Mouse (Mus musculus) embryonic facial prominence, embryonic 15.5 days (tissue): ENCODE measurements around the gene Trim45. TPM values are rescaled to one million over a fixed set of nuclear protein-coding genes. Genes with fewer than 3 reads are reported as not detected.

ENCODE experiments used
- ATAC-seq: fragments of 200-750 bp; cut with Nextera tagmentation; 2 replicates; pipeline ENCODE4 v1.8.0; 2017; ENCODE audit warnings: low read depth, moderate TSS enrichment; ENCODE audit not compliant: insufficient number of reproducible peaks, low FRiP score, low TSS enrichment
- H3K27ac ChIP-seq: fragments of 300-500 bp; sonication (generic); replicated peaks from 2 replicates; pipeline ENCODE4 v1.5.1; 2015; ENCODE audit warnings: mild to moderate bottlenecking, inconsistent platforms
- H3K27me3 ChIP-seq: fragments of 300-500 bp; sonication (generic); 2 replicates; pipeline ENCODE4 v1.6.1; 2015; ENCODE audit warnings: inconsistent platforms
- H3K36me3 ChIP-seq: fragments of 300-500 bp; sonication (generic); 2 replicates; pipeline ENCODE4 v1.6.1; 2015; ENCODE audit warnings: mild to moderate bottlenecking, inconsistent platforms
- H3K4me1 ChIP-seq: fragments of 300-500 bp; sonication (generic); 2 replicates; pipeline ENCODE4 v1.6.1; 2015; ENCODE audit warnings: inconsistent platforms
- H3K4me2 ChIP-seq: fragments of 300-500 bp; sonication (generic); replicated peaks from 2 replicates; pipeline ENCODE4 v1.6.1; 2015; ENCODE audit warnings: mild to moderate bottlenecking, inconsistent platforms
- H3K4me3 ChIP-seq: fragments of 300-500 bp; sonication (generic); replicated peaks from 2 replicates; pipeline ENCODE4 v1.5.1; 2015; ENCODE audit warnings: mild to moderate bottlenecking, inconsistent platforms
- H3K9ac ChIP-seq: fragments of 300-500 bp; sonication (generic); 2 replicates; pipeline ENCODE4 v1.6.1; 2015; ENCODE audit warnings: inconsistent platforms
- H3K9me3 ChIP-seq: fragments of 300-500 bp; sonication (generic); replicated peaks from 2 replicates; pipeline ENCODE4 v1.6.1; 2016; ENCODE audit warnings: inconsistent platforms
- WGBS: fragments of 180-500 bp; shearing (Covaris S2); methylation state at CpG from one replicate; pipeline ENCODE4 v1.1.7; 2015; 5-methylcytosine and 5-hydroxymethylcytosine counted together
- polyA plus RNA-seq: library from polyadenylated mRNA; unstranded; fragments of >200 nt; fragmentation: Nextera tagmentation; extraction: Ambion mirVana; gene quantifications from 2 replicates; pipeline ENCODE4 v1.2.1, GENCODE M21; 2015

Gene Trim45
- polyA plus RNA-seq, result 6.5 and 7.1 TPM in 2 replicates

GRCm38 (mm10) chr3:100921825-100922505 is at the start of gene Trim45:
Gene Trim45, plus strand, starts transcription at chr3:100922202.
- no peaks in the 10 kb centered on the region for H3K9me3 ChIP-seq
- under 1% methylated on average over 39 of the region's 39 CpGs for WGBS
- peak; percentile 98 for ATAC-seq

GRCm38 (mm10) chr3:100877057-100877456 is 44.9 kb upstream of the Trim45 start:
- Histone ChIP-seq H3K4me1 (no peaks in the 10 kb centered on the region), H3K9me3 (no peaks in the 10 kb centered on the region), H3K27me3 (no peaks in the 10 kb centered on the region), H3K4me3 (no peak overlapping the region), H3K36me3 (no peaks in the 10 kb centered on the region), H3K4me2 (no peak overlapping the region), H3K9ac (no peak overlapping the region), H3K27ac (no peak overlapping the region)
- no peak for ATAC-seq
- 75% methylated on average over 4 of the region's 4 CpGs for WGBS

More at GRCm38 (mm10) chr3:100921825-100922505, at the start of gene Trim45:
- no peaks in the 10 kb centered on the region for H3K27me3 ChIP-seq
- H3K4me1 ChIP-seq, result peaks cover 45% of the 10 kb centered on the region
- peak within 1 kb of the TSS; percentile 48 for H3K9ac ChIP-seq
- no peaks in the 10 kb centered on the region for H3K36me3 ChIP-seq
- peak within 1 kb of the TSS; percentile 59 for H3K4me2 ChIP-seq
- peak within 1 kb of the TSS; percentile 82 for H3K27ac ChIP-seq
- H3K4me3 ChIP-seq, result peak within 1 kb of the TSS; percentile 61

- no peaks in the 10 kb centered on the region for H3K36me3 ChIP-seq
- no peak for ATAC-seq
- 59% methylated on average over 6 of the region's 6 CpGs for WGBS
- H3K4me3 ChIP-seq, result no peak overlapping the region
- no peaks in the 10 kb centered on the region for H3K9me3 ChIP-seq
- H3K27me3 ChIP-seq, result no peaks in the 10 kb centered on the region
- no peak overlapping the region for H3K4me2 ChIP-seq
- no peak overlapping the region for H3K9ac ChIP-seq
- no peak overlapping the region for H3K27ac ChIP-seq
- H3K4me1 ChIP-seq, result no peaks in the 10 kb centered on the region
Observed at GRCm38 (mm10) chr3:100881403-100881802, 40.6 kb upstream of the Trim45 start.

- ATAC-seq, result no peak
- Histone ChIP-seq H3K36me3 (no peaks in the 10 kb centered on the region), H3K4me2 (no peak overlapping the region), H3K4me3 (no peak overlapping the region), H3K9ac (no peak overlapping the region), H3K4me1 (no peaks in the 10 kb centered on the region), H3K9me3 (no peaks in the 10 kb centered on the region), H3K27ac (no peak overlapping the region), H3K27me3 (no peaks in the 10 kb centered on the region)
- 88% methylated on average over 9 of the region's 9 CpGs for WGBS
Observed at GRCm38 (mm10) chr3:100881843-100882634, 40.0 kb upstream of the Trim45 start.

- WGBS, result 88% methylated on average over 1 of the region's 1 CpGs
- H3K4me1 ChIP-seq, result no peaks in the 10 kb centered on the region
- no peaks in the 10 kb centered on the region for H3K27me3 ChIP-seq
- no peak overlapping the region for H3K4me3 ChIP-seq
- H3K27ac ChIP-seq, result no peak overlapping the region
- H3K9me3 ChIP-seq, result no peaks in the 10 kb centered on the region
- H3K4me2 ChIP-seq, result no peak overlapping the region
- no peak for ATAC-seq
- H3K36me3 ChIP-seq, result no peaks in the 10 kb centered on the region
- H3K9ac ChIP-seq, result no peak overlapping the region
Observed at GRCm38 (mm10) chr3:100889234-100889633, 32.8 kb upstream of the Trim45 start.

GRCm38 (mm10) chr3:100890406-100890805 is 31.6 kb upstream of the Trim45 start:
- 84% methylated on average over 3 of the region's 3 CpGs for WGBS

GRCm38 (mm10) chr3:100892383-100893335 is 29.3 kb upstream of the Trim45 start:
- Histone ChIP-seq H3K36me3 (no peaks in the 10 kb centered on the region), H3K27ac (no peak overlapping the region), H3K4me1 (no peaks in the 10 kb centered on the region), H3K9me3 (no peaks in the 10 kb centered on the region), H3K4me2 (no peak overlapping the region), H3K4me3 (no peak overlapping the region), H3K9ac (no peak overlapping the region), H3K27me3 (no peaks in the 10 kb centered on the region)
- 64% methylated on average over 11 of the region's 11 CpGs for WGBS
- ATAC-seq, result no peak

More at GRCm38 (mm10) chr3:100890406-100890805, 31.6 kb upstream of the Trim45 start:
- Histone ChIP-seq H3K27ac (no peak overlapping the region), H3K4me1 (no peaks in the 10 kb centered on the region), H3K4me2 (no peak overlapping the region), H3K4me3 (no peak overlapping the region), H3K9me3 (no peaks in the 10 kb centered on the region), H3K9ac (no peak overlapping the region), H3K27me3 (no peaks in the 10 kb centered on the region), H3K36me3 (no peaks in the 10 kb centered on the region)
- no peak for ATAC-seq

GRCm38 (mm10) chr3:100895500-100895899 is 26.5 kb upstream of the Trim45 start:
- 85% methylated on average over 6 of the region's 6 CpGs for WGBS
- H3K4me3 ChIP-seq, result no peak overlapping the region
- no peaks in the 10 kb centered on the region for H3K9me3 ChIP-seq
- no peak for ATAC-seq
- no peaks in the 10 kb centered on the region for H3K27me3 ChIP-seq
- H3K4me2 ChIP-seq, result no peak overlapping the region
- no peaks in the 10 kb centered on the region for H3K36me3 ChIP-seq
- no peak overlapping the region for H3K9ac ChIP-seq
- no peaks in the 10 kb centered on the region for H3K4me1 ChIP-seq
- H3K27ac ChIP-seq, result no peak overlapping the region

- 69% methylated on average over 6 of the region's 6 CpGs for WGBS
- H3K9me3 ChIP-seq, result no peaks in the 10 kb centered on the region
- H3K27ac ChIP-seq, result no peak overlapping the region
- no peak for ATAC-seq
- H3K4me3 ChIP-seq, result no peak overlapping the region
- no peak overlapping the region for H3K4me2 ChIP-seq
- peaks cover 6% of the 10 kb centered on the region for H3K4me1 ChIP-seq
- no peak overlapping the region for H3K9ac ChIP-seq
- no peaks in the 10 kb centered on the region for H3K36me3 ChIP-seq
- H3K27me3 ChIP-seq, result no peaks in the 10 kb centered on the region
Observed at GRCm38 (mm10) chr3:100906128-100906527, 15.9 kb upstream of the Trim45 start.

- no peak overlapping the region for H3K4me3 ChIP-seq
- no peak overlapping the region for H3K9ac ChIP-seq
- no peaks in the 10 kb centered on the region for H3K36me3 ChIP-seq
- H3K4me2 ChIP-seq, result no peak overlapping the region
- WGBS, result 36% methylated on average over 3 of the region's 3 CpGs
- peaks cover 6% of the 10 kb centered on the region for H3K4me1 ChIP-seq
- no peak for ATAC-seq
- H3K27ac ChIP-seq, result no peak overlapping the region
- no peaks in the 10 kb centered on the region for H3K9me3 ChIP-seq
- no peaks in the 10 kb centered on the region for H3K27me3 ChIP-seq
Observed at GRCm38 (mm10) chr3:100906916-100907315, 15.1 kb upstream of the Trim45 start.

GRCm38 (mm10) chr3:100908594-100908993 is 13.4 kb upstream of the Trim45 start:
- peaks cover 6% of the 10 kb centered on the region for H3K4me1 ChIP-seq
- H3K27ac ChIP-seq, result no peak overlapping the region
- H3K27me3 ChIP-seq, result no peaks in the 10 kb centered on the region
- no peaks in the 10 kb centered on the region for H3K9me3 ChIP-seq
- no peak overlapping the region for H3K9ac ChIP-seq
- H3K4me2 ChIP-seq, result no peak overlapping the region
- H3K4me3 ChIP-seq, result no peak overlapping the region
- ATAC-seq, result peak; percentile 37; the same call in 1 of the 2 replicates
- 25% methylated on average over 6 of the region's 6 CpGs for WGBS
- no peaks in the 10 kb centered on the region for H3K36me3 ChIP-seq
